Mouse (Mus musculus) ES-E14 (cell line): ENCODE data around the gene Suco. TPM values are rescaled to one million over a fixed set of nuclear protein-coding genes. Genes with fewer than 3 reads are reported as not detected.

Experiments used
- DNase-seq: peaks from one replicate; pipeline ENCODE4 v3.0.0-alpha.2; 2013; ENCODE audit warnings: low read depth, low spot score
- H3K27ac ChIP-seq: 2 replicates; pipeline ENCODE4 v1.5.1; 2012; ENCODE audit warnings: low read depth, mild to moderate bottlenecking, low read length, moderate library complexity, mixed read lengths; ENCODE audit not compliant: poor library complexity, insufficient read depth, severe bottlenecking
- H3K36me3 ChIP-seq: 2 replicates; pipeline ENCODE4 v1.6.1; 2012; ENCODE audit warnings: mild to moderate bottlenecking, low read length, moderate library complexity, mixed read lengths; ENCODE audit not compliant: control insufficient read depth, poor library complexity, insufficient read depth, severe bottlenecking
- H3K4me1 ChIP-seq, 2 experiments: fragments of 150-350 bp in 1 of 2; sonication (generic) in 1 of 2; 2 replicates each; pipeline ENCODE4 v1.6.1; 2012; ENCODE audit warnings: low read length in 2 of 2, mild to moderate bottlenecking in 1 of 2, mixed read lengths in 1 of 2; ENCODE audit not compliant: control insufficient read depth in 2 of 2, insufficient read depth in 2 of 2, poor library complexity in 1 of 2
- H3K4me3 ChIP-seq, 2 experiments: fragments of 150-350 bp in 1 of 2; sonication (generic) in 1 of 2; 2 replicates each; pipeline ENCODE4 v1.5.1; 2012; ENCODE audit warnings: low read length in 2 of 2, low read depth in 1 of 2, mild to moderate bottlenecking in 1 of 2, mixed read lengths in 1 of 2; ENCODE audit not compliant: insufficient read depth in 1 of 2, poor library complexity in 1 of 2, severe bottlenecking in 1 of 2
- H3K9ac ChIP-seq: 2 replicates; pipeline ENCODE4 v1.6.1; 2012; ENCODE audit warnings: low read depth, mild to moderate bottlenecking, low read length, mixed read lengths; ENCODE audit not compliant: poor library complexity, insufficient read depth, severe bottlenecking
- H3K9me3 ChIP-seq: fragments of 150-350 bp; sonication (generic); 2 replicates; pipeline ENCODE4 v1.6.1; 2012; ENCODE audit warnings: low read depth, mild to moderate bottlenecking, low read length; ENCODE audit not compliant: control insufficient read depth, insufficient read depth
- CHD2 ChIP-seq: IDR thresholded peaks from 2 replicates; pipeline ENCODE4 v1.6.1; 2014; ENCODE audit warnings: mild to moderate bottlenecking, low read depth, low read length, inconsistent platforms
- HCFC1 ChIP-seq: IDR thresholded peaks from 2 replicates; pipeline ENCODE4 v1.6.1; 2012; ENCODE audit warnings: low read length, inconsistent platforms, borderline replicate concordance; ENCODE audit not compliant: insufficient read depth
- MAFK ChIP-seq: IDR thresholded peaks from 2 replicates; pipeline ENCODE4 v1.6.1; 2014; ENCODE audit warnings: mild to moderate bottlenecking, low read depth, low read length, inconsistent platforms; ENCODE audit not compliant: insufficient read depth
- ZC3H11A ChIP-seq: IDR thresholded peaks from 2 replicates; pipeline ENCODE4 v1.6.1; 2012; ENCODE audit warnings: low read depth, mild to moderate bottlenecking, inconsistent platforms, low read length, borderline replicate concordance
- ZNF384 ChIP-seq: IDR thresholded peaks from 2 replicates; pipeline ENCODE4 v1.6.1; 2012; ENCODE audit warnings: low read depth, low read length, inconsistent platforms
- in situ Hi-C, 2 experiments: fragments of 600-800 bp; cut with MboI; formaldehyde crosslinking; loops; one replicate each; pipeline ENCODE4 v1.15.1; 2025; ENCODE audit warnings: low sequenced_read_pairs in 2 of 2, inconsistent platforms in 1 of 2; ENCODE audit not compliant: unreplicated experiment in 2 of 2
- total RNA-seq: library from RNA; depleted of rRNA; stranded (reverse); fragments of 300-350 nt; gene quantifications from 2 replicates; pipeline ENCODE4 v1.2.3, GENCODE M21; 2012

Suco gene
- total RNA-seq, 1 experiment, result 56.9 TPM

DNA sequence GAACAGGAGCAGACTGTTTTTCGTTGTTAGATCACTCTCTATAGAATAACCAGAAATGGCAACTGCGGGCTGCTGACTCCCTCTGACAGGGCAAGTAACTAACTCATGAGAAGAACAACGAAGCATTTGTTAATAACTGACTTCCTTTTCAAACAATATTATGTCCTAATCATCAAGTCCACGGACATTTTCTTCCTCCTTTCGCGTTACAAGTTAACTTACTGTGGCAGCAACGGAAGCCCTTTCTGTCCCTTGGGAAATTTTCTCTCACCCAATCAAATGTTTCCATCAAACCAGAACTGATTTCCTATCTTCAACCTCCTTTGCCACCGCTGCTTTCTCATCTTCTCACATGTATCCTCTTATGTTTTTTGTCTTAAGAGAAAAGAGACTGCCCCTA, 20.8 kb upstream of the Suco start:
- H3K9me3 ChIP-seq, result no peaks in the 10 kb centered on the region
- H3K9ac ChIP-seq, result no peak overlapping the region
- H3K36me3 ChIP-seq, result no peaks in the 10 kb centered on the region
- H3K4me3 ChIP-seq, result no peak overlapping the region
- no peaks in the 10 kb centered on the region for H3K4me1 ChIP-seq
- no peak for DNase-seq
- no peak overlapping the region for H3K27ac ChIP-seq
- in situ Hi-C loops, result no loop called here
- no peak for TF ChIP-seq HCFC1
- TF ChIP-seq ZC3H11A, result no peak
- no peak for TF ChIP-seq MAFK
- TF ChIP-seq ZNF384, result no peak
- TF ChIP-seq CHD2, result no peak

DNA sequence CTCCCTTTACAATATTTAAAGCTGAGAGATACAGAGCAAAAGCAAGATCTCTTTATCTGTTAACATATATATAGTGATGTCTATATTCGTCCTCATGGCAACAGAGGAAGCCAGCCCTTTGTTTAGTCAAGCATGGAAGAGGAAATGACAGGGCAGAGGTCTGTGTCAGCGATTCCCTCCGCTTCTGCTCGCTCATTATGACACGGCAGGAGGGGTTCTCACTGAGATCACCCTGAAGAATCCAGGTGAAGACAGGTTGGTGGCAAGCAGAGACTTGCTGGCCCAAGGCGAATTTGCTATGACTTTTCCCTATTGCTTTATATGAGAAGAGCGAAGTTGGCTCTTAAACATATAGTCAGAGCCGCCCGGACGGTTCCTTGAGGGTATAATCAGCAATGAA, 19.6 kb upstream of the Suco start:
- Histone ChIP-seq H3K9ac (no peak overlapping the region), H3K4me1 (no peaks in the 10 kb centered on the region), H3K27ac (no peak overlapping the region), H3K36me3 (no peaks in the 10 kb centered on the region), H3K9me3 (no peaks in the 10 kb centered on the region), H3K4me3 (no peak overlapping the region)
- in situ Hi-C loops, result no loop called here
- no peak for DNase-seq
- TF ChIP-seq HCFC1, result no peak
- TF ChIP-seq ZNF384, result no peak
- no peak for TF ChIP-seq MAFK
- no peak for TF ChIP-seq ZC3H11A
- no peak for TF ChIP-seq CHD2

DNA sequence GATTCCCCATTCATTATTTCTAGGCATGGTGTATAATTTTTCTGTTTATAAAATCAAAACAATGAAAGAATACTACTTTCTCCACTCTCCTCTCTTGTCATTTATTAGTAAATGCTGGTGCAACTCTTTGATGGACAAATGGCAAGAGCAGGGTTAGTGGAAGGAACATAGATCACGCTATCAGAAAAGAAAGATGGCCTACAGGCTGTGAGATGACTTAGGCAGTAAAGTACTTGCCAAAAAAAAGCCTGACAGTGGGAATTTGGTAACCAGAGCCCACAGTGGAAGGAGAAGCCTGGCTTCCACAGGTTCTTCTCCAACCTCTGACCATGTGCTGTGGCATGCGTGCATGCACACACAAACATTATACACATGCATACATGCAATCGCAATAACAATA, 18.5 kb upstream of the Suco start:
- Histone ChIP-seq H3K4me1 (no peaks in the 10 kb centered on the region), H3K9me3 (no peaks in the 10 kb centered on the region), H3K4me3 (no peak overlapping the region), H3K9ac (no peak overlapping the region), H3K27ac (no peak overlapping the region), H3K36me3 (no peaks in the 10 kb centered on the region)
- in situ Hi-C loops, result no loop called here
- no peak for DNase-seq
- TF ChIP-seq MAFK (no peak), ZC3H11A (no peak), HCFC1 (no peak), ZNF384 (no peak), CHD2 (no peak)

DNA sequence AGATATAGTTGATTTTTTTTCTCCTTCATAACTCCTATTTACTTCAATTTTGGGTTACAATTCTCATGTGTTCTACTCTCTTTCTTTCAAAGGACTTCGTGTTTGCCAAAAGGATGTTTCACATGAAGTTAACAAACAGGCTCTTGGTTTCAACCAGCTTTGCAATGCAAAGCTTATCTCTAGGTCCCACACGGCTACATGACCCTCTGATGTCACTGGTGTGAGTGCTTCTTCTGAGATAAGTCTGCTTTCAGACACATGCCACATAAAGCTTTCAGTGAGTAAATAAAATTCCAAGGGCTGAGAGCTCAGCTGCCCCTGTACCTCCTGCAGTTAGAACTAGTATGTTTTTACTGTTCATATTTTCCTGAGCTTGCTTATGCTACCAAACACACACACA, 18.1 kb upstream of the Suco start:
- Histone ChIP-seq H3K9me3 (no peaks in the 10 kb centered on the region), H3K9ac (no peak overlapping the region), H3K4me1 (no peaks in the 10 kb centered on the region), H3K4me3 (no peak overlapping the region), H3K27ac (no peak overlapping the region), H3K36me3 (no peaks in the 10 kb centered on the region)
- TF ChIP-seq MAFK, result no peak
- TF ChIP-seq HCFC1, result no peak
- no peak for TF ChIP-seq ZC3H11A
- no peak for TF ChIP-seq ZNF384
- no peak for TF ChIP-seq CHD2
- DNase-seq, result no peak
- in situ Hi-C loops, result no loop called here

DNA sequence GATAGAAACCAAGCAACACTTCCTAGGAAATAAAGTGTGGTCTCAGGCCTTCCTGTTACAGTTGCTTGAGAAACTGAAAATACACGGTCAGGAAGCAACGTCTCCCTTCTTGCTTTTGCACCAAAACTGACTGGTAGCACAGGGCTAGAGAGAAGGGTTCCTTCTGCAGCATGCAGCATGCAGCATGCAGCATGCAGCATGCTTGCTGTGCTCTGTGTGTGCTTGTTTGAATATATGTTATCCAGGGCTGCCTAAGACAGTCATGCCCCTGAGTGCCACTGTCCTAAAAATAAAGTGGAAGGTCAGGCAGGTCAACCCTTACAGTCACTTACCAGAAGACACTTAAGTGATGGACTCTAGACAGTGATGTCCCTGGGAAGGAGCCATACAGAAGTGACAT, 17.6 kb upstream of the Suco start:
- Histone ChIP-seq H3K27ac (no peak overlapping the region), H3K36me3 (no peaks in the 10 kb centered on the region), H3K4me3 (no peak overlapping the region), H3K9me3 (no peaks in the 10 kb centered on the region), H3K4me1 (no peaks in the 10 kb centered on the region), H3K9ac (no peak overlapping the region)
- in situ Hi-C loops, result no loop called here
- no peak for DNase-seq
- TF ChIP-seq MAFK (no peak), CHD2 (no peak), ZNF384 (no peak), ZC3H11A (no peak), HCFC1 (no peak)
